Mouse (Mus musculus) layer of hippocampus, postnatal 25 days (tissue): ENCODE measurements around the gene Zfp273. TPM values are rescaled to one million over a fixed set of nuclear protein-coding genes. Genes with fewer than 3 reads are reported as not detected.
A peak's percentile ranks its signal among the peaks of the same experiment; 100 is the strongest.
"Not testable (repeated sequence)": the region's sequence is repeated elsewhere in the genome, so short reads cannot be mapped to it uniquely, and the experiment has no call there.

ENCODE experiments used
- DNase-seq, 2 experiments: peaks; one replicate each; pipeline ENCODE4 v3.0.0; 2022; ENCODE audit warnings: mixed read lengths in 2 of 2, low spot score in 1 of 2; ENCODE audit errors: extremely low spot score in 1 of 2
- total RNA-seq, 2 experiments: library from RNA; stranded (reverse); gene quantifications; 2 replicates each; pipeline ENCODE4 v1.2.3; 2021

Gene Zfp273
- total RNA-seq, 2 experiments from 2014 or later = 7.2 to 7.7 TPM

DNA sequence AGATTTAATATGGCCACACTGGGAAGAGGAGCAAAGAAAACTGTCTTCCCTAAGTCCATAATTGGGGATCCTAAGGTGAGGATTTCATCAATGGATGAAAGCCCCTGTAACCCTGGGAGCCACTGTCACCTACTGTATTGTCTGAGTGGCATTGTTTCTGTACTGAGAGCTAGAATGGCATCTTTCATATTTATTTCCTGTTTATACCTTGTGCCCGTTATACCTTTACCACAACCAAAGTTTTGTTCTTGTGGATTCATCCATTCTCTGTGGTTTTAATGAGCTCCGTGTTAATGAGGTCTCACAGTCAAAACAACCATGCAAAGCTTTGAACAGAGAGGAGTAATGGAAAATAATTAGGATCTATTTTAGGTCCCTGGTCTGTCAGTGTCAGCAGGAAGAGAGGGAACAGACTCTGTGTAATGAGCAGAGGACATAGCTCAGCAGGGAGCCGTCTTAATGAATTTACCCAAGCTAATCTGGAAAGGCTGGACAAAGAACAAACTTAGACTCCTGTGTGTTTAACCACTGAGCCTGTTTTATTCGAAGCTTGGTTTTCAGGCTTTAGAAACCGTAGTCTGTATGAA, 51.3 kb downstream of the Zfp273 start:
- DNase-seq = no peak

- DNase-seq = peak in 1 of 2 experiments; percentile 36
These were observed 54.4 kb downstream of the Zfp273 start for GRCm38 (mm10) chr13:67867899-67868298.

GRCm38 (mm10) chr13:67876049-67876698, 62.6 kb downstream of the Zfp273 start:
- not testable (repeated sequence) for DNase-seq

Other genes starting within 250 kb of the Zfp273 start
- gene Zfp729b, start 204.0 kb upstream of the Zfp273 start, total RNA-seq = 1 to 10 TPM; 8.6 to 8.7 TPM
- gene Gm49345, start 176.0 kb upstream of the Zfp273 start, total RNA-seq = 1 to 10 TPM; 1.3 to 2.6 TPM
- gene Zfp729a, start 175.9 kb upstream of the Zfp273 start, total RNA-seq = 1 to 10 TPM; 8.4 to 9.7 TPM
- gene Zfp738, start 126.7 kb upstream of the Zfp273 start, total RNA-seq = 10 to 100 TPM; 18.5 to 25.1 TPM
- gene Zfp65, start 84.6 kb upstream of the Zfp273 start, total RNA-seq = 10 to 100 TPM; 14.7 to 15.1 TPM
- 1 to 10 TPM; 6.2 to 6.6 TPM for gene Zfp85, start 58.5 kb upstream of the Zfp273 start, total RNA-seq
- gene Zfp493, start 34.0 kb upstream of the Zfp273 start, total RNA-seq = 1 to 10 TPM; 4.5 to 7.1 TPM
- gene Gm10037, start 17.4 kb downstream of the Zfp273 start, total RNA-seq = 1 to 10 TPM; 6.3 to 8.4 TPM
- gene BC048507, start 49.6 kb downstream of the Zfp273 start, total RNA-seq = not detected